Mouse (Mus musculus) T-cell, adult 2 months (primary cell): ENCODE measurements around the gene Mbnl1.
"Not testable (repeated sequence)": the region's sequence is repeated elsewhere in the genome, so short reads cannot be mapped to it uniquely, and the experiment has no call there.

ENCODE experiments used
- DNase-seq: peaks from one replicate; pipeline ENCODE4 v3.0.0; 2022; ENCODE audit warnings: low spot score

Mbnl1 gene

DNA sequence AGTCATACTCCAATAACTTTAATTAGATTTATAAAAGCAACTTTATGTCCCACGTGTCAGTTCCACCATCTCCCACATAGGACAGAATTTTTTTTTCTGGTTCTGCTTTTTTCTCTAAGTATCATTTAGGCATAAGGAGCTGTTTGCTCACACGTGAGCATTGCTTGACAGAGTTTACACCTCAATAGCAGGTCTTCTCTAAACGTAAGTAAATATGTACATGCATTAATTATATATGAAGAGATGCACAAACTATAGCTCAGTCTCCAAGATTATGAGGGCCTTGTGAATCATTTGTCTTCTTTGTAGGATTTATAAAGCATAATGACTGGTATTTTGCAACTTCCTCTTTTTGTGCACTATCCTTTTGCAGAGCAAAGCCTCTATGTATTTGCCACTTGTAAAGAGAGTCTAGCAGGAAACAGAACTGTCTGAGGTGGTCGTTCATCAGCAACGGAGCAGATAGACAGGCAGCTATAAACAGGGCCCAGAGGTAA lies at the start of gene Mbnl1:
Mbnl1 (plus strand) TSS at position 150 of the 497 bp plus-strand sequence.
- peak; percentile 41 for DNase-seq

DNA sequence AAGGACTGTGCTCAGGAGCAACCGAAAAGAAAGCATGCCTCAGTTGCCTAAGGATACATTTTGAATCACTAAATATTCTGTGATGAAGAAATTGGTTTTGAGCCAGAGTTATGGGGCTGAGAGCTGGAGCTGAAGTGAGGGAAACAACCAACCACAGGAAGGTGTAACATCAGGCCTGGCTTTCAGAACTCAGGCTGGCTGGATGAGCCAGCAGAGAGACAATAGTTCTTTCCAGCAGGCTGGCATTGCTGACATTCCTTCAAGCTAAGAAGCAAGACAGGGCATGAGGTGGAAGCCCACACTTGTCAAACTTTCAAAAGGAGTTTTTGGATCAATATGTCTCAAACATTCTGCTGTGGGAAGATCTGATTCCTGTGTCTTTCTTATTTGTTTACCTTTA lies 48.5 kb upstream of the Mbnl1 start:
- no peak for DNase-seq

DNA sequence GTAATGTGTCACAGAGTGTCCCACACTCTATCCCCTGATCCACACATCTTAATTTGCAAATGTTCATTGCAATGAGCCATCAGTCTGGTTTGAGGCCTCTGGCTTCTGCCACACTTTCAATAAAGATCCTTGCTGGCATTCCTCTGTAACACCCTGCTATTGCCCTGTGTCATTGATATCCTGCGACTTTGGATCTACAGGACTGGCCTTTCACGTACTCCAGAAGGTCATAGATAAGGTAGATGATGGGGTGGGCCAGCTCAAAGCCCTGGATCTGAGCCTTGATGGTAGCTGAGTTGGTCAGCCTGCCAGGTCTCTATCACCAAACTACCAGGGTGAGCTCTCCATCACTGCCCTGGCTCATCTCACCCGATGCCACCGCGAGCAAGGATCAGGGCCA lies 43.6 kb upstream of the Mbnl1 start:
- DNase-seq = no peak

DNA sequence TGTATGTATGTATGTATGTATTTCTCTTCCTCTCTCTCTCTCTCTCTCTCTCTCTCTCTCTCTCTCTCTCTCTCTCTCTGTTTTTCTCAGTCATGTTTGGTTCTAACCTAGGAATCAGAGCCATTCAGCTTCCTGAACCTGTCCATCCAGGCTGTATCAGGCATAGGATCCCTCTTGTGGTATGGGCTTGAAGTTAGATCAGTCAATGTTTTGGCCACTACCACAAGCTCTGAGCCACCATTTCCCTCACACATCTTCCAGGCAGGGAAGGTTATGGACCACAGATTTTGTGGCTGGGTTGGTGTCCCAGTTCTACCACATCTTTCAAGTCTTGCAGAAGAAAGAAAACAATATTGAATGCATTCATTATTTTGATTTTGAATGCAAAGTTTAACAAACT lies 35.4 kb upstream of the Mbnl1 start:
- DNase-seq = no peak

DNA sequence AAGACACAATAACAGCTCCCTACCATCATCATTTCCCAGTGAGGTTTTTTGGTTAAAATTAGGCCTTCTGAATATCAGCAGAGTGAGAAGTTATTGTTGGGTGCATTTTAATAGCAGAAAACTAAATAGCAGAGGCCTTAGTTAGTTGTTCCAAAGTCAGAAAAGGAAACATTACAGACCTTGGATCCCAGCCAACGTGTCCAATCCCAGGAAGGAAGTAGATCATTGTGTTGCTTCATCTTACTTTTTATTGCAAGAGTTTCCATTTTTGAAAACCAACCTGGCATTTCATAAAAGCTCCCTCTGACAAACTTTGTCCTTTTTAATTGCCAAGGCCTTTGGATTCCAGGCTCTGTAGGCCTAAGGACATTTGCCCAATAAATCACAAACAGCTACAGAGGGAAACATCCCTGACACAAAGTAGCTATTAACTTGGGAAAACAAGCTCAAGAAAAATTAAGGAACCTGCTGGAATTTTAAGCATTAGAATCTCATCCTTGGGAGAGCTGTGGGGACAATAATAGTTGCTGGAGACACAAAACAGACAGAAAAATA lies 34.9 kb upstream of the Mbnl1 start:
- DNase-seq = no peak

DNA sequence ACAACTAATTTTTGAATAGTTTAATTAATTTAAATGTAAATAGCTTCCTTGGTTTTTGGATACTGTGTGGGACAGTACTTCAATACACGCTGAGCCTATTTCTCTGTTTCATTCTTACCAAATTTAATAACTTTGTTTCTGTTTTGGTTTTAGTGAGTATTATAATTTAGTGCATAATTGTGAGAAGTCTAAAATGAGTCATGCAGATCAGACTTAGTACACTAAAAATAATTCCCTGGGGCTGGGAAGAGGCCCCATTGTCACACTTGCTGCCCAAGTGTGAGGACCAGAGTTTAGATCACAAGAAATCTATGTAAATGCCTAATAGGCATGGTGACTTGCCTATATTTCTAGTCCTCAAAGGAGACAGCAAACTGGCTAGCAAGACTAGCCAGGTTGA lies 33.9 kb upstream of the Mbnl1 start:
- no peak for DNase-seq

DNA sequence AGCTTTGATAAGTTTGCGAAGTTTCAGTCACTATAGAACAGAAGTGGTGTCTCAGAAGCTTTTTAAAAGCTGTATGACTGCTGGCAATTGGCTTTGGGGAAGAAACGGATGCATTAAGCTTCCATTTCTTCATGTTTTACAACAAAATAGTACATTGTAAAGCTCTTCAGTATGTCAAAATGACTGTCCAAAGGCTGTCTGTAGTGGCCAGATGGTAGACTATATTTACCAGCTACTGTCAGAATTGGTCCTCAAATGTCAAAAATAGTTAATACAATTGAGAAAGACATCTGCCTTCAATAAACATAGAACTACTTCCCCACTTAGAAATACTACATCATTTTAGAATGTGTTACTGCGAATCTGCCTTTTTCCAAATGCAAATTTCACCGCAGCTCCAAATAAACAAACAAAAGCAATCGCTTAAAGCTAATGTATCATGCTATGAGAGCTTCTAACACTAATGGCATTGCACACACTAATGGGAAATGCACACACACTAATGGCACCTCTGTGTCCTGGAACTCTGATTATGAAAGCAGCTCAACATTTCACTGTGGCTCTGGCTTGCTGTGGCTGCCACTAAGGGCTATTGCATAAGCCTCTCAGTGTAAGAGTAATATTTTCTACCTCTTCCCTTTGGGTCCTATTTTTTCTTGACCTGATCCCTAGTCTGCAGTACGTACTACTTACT lies 10.7 kb upstream of the Mbnl1 start:
- DNase-seq = no peak

DNA sequence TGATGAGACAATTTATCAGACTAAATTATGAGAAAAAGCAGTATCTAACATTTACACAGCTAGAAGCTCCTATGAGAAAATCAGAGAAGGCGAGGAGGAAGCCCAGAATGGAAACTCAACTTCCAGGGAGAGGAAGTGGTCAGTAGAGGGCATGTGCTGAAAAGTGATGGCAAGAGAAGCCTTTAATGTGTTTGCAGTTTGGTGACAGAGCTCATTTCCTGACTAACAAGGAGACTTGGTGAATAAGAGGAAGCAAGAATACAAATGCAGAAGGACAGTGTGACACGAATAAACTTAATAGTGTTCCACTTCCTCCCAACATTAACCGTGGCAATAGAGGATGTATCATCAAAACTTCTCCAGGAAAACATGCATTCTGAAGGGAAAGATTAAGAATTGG lies 4.0 kb upstream of the Mbnl1 start:
- not testable (repeated sequence) for DNase-seq

DNA sequence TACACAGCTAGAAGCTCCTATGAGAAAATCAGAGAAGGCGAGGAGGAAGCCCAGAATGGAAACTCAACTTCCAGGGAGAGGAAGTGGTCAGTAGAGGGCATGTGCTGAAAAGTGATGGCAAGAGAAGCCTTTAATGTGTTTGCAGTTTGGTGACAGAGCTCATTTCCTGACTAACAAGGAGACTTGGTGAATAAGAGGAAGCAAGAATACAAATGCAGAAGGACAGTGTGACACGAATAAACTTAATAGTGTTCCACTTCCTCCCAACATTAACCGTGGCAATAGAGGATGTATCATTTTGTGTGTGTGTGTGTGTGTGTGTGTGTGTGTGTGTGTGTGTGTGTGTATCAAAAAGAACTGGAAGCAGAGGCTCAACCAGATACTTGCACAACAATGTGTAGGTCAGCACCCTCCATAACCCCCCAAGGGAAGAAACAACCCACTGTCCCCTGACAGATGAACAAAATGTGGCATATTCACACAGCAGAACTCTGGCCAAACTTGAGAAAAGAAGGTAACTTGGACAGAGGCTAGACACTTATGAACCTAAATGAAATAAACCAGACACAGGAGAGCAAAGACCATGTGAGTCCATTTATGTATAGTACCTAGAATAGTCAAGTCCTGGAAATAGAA lies 3.3 kb upstream of the Mbnl1 start:
- DNase-seq = not testable (repeated sequence)

DNA sequence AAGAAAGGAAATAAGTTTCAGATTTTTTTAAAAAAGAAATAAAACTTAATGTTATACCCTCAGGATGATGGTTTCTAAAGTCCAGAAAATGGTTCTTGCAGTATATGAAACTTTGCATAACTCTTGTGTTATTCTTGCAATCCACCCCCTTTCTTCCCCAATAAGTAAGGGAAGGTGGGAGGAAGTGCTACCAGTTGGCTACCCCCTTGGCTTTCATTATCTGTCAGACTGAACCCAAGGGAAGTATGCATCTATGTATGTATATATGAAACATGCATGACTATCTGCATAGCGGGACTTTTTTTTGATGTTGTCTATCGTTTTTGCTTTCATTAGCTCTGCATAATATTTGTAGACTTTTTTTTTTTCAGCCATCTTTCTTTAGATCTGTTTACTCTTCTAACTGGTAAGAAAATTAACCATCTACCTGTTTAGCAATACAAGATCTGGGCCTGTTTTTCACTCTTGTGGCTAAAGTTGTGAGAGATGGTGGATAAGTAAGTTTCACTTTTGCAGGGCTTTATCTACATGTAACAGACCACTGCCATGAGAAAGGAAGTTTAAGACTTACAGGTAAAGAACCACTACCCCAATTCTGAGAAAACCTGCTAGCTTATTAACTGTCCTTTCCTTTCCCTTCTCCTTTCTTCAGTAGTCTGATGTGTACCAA lies 484 bp upstream of the Mbnl1 start:
- DNase-seq = no peak

DNA sequence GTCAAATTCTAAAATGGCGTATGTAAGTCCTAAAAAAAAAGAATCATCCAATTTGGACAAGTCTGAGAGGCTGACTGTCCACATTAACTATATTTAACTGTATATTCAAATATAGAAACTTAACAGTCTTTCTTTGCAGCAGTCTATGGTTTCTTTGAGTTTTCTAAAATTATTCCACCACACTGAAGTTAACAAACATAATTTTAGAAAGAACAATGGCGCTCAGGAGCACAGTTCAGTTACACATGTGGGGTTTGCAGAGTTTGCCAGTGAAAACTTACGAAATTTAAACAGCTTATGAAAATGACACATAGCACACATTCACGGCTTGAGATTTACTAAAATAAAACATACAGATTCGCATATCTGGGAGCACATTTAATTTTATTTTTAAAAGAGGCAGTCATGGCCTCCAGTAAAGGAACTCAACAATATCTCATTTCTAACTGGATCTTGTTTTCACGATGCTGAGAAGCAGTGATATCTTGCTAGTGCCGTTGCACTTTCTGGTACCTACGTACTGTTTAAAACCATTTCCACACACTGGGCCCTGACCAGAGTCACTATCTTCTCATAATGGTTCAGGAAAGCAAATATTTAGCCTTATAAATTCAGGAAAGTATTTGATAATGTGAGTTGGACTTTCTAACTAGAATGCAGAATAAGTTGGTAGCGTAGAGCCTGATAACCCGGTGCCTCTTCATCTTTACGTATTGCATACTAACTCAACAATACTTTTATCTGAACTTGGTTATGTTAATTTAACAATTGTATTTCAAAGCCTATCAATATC lies 1.4 kb downstream of the Mbnl1 start:
- DNase-seq = no peak

DNA sequence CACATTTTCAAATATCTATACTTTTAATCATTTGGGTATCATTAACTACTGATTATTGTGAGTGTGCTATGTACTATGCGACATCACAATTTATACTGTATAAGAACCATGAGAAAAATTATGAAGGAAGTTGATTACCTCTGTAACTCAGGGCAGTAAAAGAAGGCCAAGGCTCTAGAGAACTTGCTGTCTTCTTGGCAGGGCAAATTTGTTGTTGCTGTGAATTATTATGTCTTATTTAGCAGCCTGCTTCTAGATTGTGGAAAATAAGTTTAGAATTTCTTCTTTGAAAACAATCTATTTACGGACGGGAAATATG lies 2.0 kb downstream of the Mbnl1 start:
- no peak for DNase-seq

DNA sequence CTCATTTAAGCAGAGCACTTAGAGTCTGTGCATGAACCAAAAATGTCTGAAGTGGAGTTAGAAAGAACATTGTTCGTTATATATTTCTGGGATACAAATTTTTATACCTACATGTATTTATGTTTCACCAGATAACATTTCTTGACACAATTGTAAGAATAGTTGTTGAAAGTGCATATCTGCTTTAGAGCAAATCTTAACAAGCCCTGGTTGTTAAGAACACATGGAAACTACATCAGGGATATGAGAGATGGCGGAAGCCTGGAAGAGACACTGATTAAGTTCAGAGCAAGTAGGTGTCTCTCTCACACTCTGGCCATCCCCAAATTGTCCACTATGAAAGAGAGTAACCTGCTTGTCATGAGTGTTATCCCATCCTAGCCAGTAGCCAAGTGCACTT lies 2.4 kb downstream of the Mbnl1 start:
- no peak for DNase-seq

DNA sequence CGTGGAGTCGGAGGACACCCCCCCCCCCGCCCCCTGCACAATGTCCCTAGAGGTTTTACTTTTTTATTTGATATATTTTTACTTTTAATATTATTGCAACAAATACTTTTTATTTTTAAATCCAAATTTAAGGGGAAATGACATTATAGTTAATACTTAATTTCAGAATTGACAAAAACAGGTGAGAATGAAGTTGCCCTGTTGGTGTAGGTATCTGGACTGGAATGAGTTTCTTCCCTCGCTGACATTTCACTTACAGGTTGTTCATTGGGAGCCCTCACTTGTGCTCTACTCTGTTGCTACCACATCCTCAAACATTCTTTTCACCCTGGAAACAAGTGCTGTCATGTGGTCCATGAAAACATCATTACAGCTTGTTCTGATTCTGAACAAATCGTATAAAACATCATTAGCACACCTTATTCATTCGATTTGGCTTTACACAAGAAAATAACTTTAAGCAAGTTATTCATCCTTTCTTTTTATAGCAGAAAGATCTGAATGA lies 4.2 kb downstream of the Mbnl1 start:
- DNase-seq = peak; percentile 69

DNA sequence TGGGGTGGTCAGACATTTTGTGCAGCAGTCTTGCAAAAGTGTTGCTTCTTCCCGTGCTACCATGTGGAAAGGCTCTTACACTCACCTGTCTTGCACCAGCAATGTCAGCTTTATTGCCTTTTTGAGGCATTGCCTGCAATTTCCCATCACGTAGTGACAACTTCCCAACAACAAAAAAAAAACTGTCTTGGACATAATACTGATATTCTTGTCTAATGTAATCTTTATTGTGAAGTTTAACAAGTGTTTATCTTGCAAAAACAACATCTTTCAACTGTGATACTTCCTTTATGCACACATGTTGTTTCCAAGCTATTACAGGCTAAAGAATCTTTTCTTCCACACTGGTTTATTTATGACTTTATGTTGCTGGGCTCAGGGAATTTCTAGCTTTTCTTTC lies 5.8 kb downstream of the Mbnl1 start:
- no peak for DNase-seq

DNA sequence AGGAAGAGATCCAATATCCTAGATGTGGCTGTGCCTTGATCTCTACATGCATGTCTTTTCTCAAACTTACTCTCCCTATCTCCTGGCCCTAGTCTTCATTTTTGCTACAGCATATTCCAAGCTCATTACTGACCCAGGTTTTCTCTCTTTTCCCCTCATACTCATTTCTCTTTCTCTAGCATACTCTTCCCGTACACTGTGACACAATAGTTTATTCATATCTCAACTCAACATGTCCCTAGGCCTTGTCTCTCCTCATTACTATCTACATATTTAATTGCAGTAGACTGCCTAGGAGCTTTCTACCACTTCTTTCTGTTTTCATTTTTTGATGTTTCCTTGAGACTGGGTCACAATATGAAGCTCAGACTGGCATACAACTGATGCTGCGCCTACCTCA lies 8.1 kb downstream of the Mbnl1 start:
- no peak for DNase-seq

DNA sequence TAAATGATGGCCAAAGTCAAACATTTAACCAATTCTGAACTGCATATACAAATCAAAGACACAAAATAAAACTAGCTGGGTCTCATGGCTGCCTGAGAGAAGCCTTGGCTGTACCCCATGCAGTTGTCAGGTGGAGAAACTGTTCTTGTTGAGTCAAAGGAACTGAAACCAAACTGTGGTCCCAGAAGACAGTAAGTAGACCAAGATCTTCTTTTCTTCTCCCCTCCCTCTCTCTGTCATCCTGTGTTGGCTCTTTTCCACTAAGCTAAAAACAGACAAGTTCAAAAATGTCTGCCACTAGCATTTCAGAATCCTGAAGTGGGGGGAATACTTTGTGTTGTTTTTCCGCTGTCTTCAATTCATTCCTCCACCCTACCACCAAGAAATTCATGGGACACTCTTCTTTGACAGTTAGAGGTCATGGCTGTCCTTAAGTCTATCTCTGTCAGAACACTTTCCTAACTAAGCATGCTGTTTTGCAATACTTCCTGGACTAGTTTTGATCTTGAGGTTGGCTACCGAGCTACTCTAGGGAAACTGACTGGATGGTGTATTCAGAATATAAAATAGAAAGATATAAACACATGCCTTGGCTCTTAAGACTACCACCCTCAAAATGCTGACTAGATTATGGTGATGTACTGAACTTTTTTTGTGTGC lies 9.2 kb downstream of the Mbnl1 start:
- peak; percentile 67 for DNase-seq

DNA sequence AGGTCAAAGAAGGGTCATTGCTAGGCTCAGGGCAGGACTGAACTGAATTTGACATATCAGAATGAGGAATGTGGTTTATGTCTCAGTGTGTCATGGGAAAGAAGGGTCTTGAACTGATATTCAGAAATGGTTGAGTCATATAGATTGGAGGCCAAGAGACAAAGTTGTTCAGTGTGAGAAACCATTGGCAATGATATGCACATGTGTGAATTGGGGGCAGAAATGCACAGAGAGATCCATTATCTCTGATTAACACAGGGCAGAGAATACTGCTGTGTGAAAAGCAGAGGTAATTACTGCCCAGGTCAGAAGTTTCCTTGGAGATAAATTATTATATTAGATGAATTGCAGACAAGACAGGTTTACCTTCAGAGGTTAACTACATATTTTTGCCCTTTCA lies 10.7 kb downstream of the Mbnl1 start:
- DNase-seq = no peak

DNA sequence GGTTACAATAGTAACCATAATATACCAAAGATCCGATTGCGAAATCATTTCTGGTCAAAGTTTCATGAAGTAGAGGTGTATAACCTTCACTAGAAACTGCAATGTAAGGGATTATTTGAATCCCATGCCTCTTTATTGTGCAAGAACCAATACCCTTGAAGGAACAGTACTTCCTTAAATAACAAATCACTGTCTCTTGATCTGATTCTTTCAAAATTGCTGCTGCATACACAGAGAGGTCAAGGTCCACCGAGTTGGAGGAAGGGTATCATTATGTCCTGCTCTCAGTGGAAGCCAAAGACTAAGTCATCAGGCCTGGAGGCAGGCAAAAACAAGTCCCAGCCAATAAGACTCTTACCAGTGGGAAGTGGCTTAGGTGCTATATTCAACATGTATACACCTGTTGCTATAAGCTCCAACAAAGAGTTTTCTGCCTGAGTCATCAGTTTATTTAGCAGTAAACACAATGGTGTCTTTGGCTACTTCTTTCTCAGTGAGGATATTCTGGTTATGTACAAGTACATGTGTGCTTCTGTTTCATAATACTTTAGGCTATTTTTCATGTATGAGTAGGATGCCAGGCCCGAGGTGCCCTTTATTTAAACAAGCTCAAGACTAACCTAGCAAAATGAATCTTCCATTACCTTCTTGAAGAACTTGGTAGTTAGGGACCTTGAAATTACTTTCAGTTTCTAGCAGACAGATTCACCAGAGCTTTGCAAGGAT lies 13.5 kb downstream of the Mbnl1 start:
- DNase-seq = no peak

DNA sequence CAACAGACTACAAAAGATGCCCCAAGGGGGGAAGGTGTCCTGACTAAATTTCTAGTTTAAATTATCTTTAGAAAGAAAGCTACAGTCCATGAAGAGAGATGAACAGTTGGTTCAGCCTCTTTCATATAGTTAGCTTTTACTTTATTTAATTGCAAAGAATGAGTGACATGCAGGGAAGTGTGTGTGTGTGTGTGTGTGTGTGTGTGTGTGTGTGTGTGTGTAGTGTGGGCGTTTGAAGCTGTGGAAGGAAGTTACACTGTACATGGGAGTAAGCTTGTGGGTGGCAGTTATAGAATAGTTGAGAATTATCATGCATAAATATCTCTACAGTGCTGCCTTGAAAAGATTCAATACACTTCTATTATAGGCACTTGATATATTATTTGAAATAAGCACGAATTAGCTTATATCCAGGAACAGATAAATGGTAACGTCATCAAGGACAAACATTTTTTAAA lies 14.1 kb downstream of the Mbnl1 start:
- peak; percentile 56 for DNase-seq

DNA sequence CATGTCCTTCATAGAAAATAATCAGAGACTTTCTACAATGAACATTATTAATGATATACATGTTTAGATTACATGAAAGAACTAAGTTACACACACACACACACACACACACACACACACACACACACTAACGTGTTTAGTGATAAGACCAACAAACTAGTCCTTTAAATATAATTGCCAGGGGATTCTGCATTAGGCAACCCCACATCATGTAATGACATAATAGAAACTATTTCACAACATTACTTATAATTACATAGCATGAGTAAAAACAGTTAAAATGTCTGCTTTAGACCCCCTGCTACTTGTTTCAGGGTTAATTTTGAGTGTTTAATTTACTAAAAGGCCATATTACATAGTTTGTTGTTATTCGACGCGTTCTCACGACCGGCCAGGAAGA lies 16.9 kb downstream of the Mbnl1 start:
- no peak for DNase-seq
